Mouse (Mus musculus) liver, embryonic 13.5 days (tissue): Measurements from ENCODE around the gene Diaph2. TPM values are rescaled to one million over a fixed set of nuclear protein-coding genes. Genes with fewer than 3 reads are reported as not detected.

Experiments
- ATAC-seq: fragments of 200-750 bp; cut with Nextera tagmentation; 2 replicates; pipeline ENCODE4 v1.8.0; 2017; ENCODE audit warnings: low read depth, mild to moderate bottlenecking, moderate number of reproducible peaks, moderate library complexity
- DNase-seq: peaks from one replicate; pipeline ENCODE4 v3.0.0; 2022
- H3K27ac ChIP-seq: fragments of 300-500 bp; sonication (generic); 2 replicates; pipeline ENCODE4 v1.5.1; 2015; ENCODE audit warnings: moderate library complexity, mild to moderate bottlenecking, inconsistent platforms
- H3K27me3 ChIP-seq: fragments of 300-500 bp; sonication (generic); 2 replicates; pipeline ENCODE4 v1.6.1; 2015; ENCODE audit warnings: mild to moderate bottlenecking, inconsistent platforms
- H3K36me3 ChIP-seq: fragments of 300-500 bp; sonication (generic); 2 replicates; pipeline ENCODE4 v1.6.1; 2015; ENCODE audit warnings: mild to moderate bottlenecking, inconsistent platforms
- H3K4me1 ChIP-seq: fragments of 300-500 bp; sonication (generic); replicated peaks from 2 replicates; pipeline ENCODE4 v1.6.1; 2015; ENCODE audit warnings: inconsistent platforms
- H3K4me2 ChIP-seq: fragments of 300-500 bp; sonication (generic); 2 replicates; pipeline ENCODE4 v1.6.1; 2015; ENCODE audit warnings: inconsistent platforms, mild to moderate bottlenecking, moderate library complexity
- H3K4me3 ChIP-seq: fragments of 300-500 bp; sonication (generic); replicated peaks from 2 replicates; pipeline ENCODE4 v1.5.1; 2015; ENCODE audit warnings: mild to moderate bottlenecking, inconsistent platforms
- H3K9ac ChIP-seq: fragments of 300-500 bp; sonication (generic); 2 replicates; pipeline ENCODE4 v1.6.1; 2015; ENCODE audit warnings: mild to moderate bottlenecking, inconsistent platforms
- H3K9me3 ChIP-seq: fragments of 300-500 bp; sonication (generic); replicated peaks from 2 replicates; pipeline ENCODE4 v1.6.1; 2016; ENCODE audit warnings: inconsistent platforms
- WGBS: fragments of 180-500 bp; shearing (Covaris S2); methylation state at CpG from one replicate; pipeline ENCODE4 v1.1.7; 2015; ENCODE audit not compliant: insufficient replicate concordance; 5-methylcytosine and 5-hydroxymethylcytosine counted together
- polyA plus RNA-seq: library from polyadenylated mRNA; unstranded; fragments of >200 nt; fragmentation: Nextera tagmentation; extraction: Ambion mirVana; gene quantifications from 2 replicates; pipeline ENCODE4 v1.2.1, GENCODE M21; 2015

The Diaph2 gene
- polyA plus RNA-seq, 1 experiment from 2014 or later: 1.1 TPM

GRCm38 (mm10) chrX:129833887-129834286 is 84.3 kb downstream of the Diaph2 start:
- Histone ChIP-seq H3K4me2 (no peak overlapping the region), H3K4me1 (no peaks in the 10 kb centered on the region), H3K27me3 (no peaks in the 10 kb centered on the region), H3K27ac (no peak overlapping the region), H3K9ac (no peak overlapping the region), H3K36me3 (no peaks in the 10 kb centered on the region), H3K4me3 (no peak overlapping the region), H3K9me3 (no peaks in the 10 kb centered on the region)
- ATAC-seq: no peak
- no peak for DNase-seq

GRCm38 (mm10) chrX:129884465-129884864 is 134.9 kb downstream of the Diaph2 start:
- Histone ChIP-seq H3K36me3 (no peaks in the 10 kb centered on the region), H3K27ac (no peak overlapping the region), H3K9me3 (no peaks in the 10 kb centered on the region), H3K4me3 (no peak overlapping the region), H3K4me2 (no peak overlapping the region), H3K9ac (no peak overlapping the region), H3K27me3 (no peaks in the 10 kb centered on the region), H3K4me1 (no peaks in the 10 kb centered on the region)
- DNase-seq: no peak
- ATAC-seq: no peak
- 10% methylated on average over 3 of the region's 3 CpGs for WGBS

- no peak overlapping the region for H3K9ac ChIP-seq
- WGBS: 66% methylated on average over 2 of the region's 2 CpGs
These were observed 176.3 kb downstream of the Diaph2 start for GRCm38 (mm10) chrX:129925806-129926205.

DNA sequence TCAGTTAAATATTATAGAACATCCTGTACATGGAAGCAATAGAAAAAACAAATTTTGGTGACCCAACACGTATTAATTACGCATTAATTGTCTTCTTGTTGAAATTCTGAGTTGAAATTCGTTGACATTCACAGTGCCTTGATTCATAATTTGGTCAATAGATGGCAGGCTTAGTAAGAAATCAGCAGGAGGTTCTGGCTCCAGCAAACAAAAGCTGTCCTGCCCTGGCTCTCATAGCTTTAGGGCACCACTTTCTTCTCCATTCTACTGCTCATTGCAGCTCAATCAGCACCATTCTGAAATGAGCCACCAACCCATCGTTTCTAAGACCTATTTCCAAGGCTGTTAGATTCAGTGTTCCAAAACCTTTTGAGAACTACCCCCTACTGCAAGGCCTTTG is 225.3 kb downstream of the Diaph2 start:
- no peak overlapping the region for H3K27ac ChIP-seq
- no peak overlapping the region for H3K4me2 ChIP-seq
- no peak overlapping the region for H3K4me3 ChIP-seq
- 53% methylated on average over 4 of the region's 4 CpGs for WGBS
- H3K27me3 ChIP-seq: no peaks in the 10 kb centered on the region
- H3K4me1 ChIP-seq: no peaks in the 10 kb centered on the region
- H3K9me3 ChIP-seq: no peaks in the 10 kb centered on the region
- ATAC-seq (no peak), DNase-seq (no peak)
- no peaks in the 10 kb centered on the region for H3K36me3 ChIP-seq
- no peak overlapping the region for H3K9ac ChIP-seq

More at GRCm38 (mm10) chrX:129925806-129926205, 176.3 kb downstream of the Diaph2 start:
- Histone ChIP-seq H3K27ac (no peak overlapping the region), H3K4me2 (no peak overlapping the region), H3K36me3 (no peaks in the 10 kb centered on the region), H3K4me3 (no peak overlapping the region), H3K9me3 (no peaks in the 10 kb centered on the region), H3K4me1 (no peaks in the 10 kb centered on the region), H3K27me3 (no peaks in the 10 kb centered on the region)
- no peak for DNase-seq
- ATAC-seq: no peak

DNA sequence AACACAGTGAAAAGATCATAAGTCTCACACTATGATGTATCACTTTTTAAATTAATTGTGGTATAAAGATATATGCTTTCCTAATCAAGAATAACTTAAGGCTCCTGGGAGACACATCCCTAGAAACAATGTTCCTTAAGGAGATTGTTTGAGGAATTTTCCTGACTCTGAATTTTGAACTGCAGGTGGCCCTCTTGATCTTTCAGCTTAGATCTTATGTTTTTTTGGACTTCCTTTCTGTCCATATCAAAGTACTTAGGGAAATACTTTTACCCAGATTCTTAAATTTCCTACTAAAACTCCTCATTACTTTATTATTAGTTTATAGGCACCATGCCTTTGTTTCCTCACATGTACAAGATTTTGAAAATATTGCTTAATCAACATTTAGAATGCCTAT is 258.7 kb downstream of the Diaph2 start:
- no peak for ATAC-seq
- Histone ChIP-seq H3K9ac (no peak overlapping the region), H3K27ac (no peak overlapping the region), H3K9me3 (no peaks in the 10 kb centered on the region), H3K4me2 (no peak overlapping the region), H3K4me3 (no peak overlapping the region), H3K4me1 (no peaks in the 10 kb centered on the region), H3K27me3 (no peaks in the 10 kb centered on the region), H3K36me3 (no peaks in the 10 kb centered on the region)
- DNase-seq: no peak

DNA sequence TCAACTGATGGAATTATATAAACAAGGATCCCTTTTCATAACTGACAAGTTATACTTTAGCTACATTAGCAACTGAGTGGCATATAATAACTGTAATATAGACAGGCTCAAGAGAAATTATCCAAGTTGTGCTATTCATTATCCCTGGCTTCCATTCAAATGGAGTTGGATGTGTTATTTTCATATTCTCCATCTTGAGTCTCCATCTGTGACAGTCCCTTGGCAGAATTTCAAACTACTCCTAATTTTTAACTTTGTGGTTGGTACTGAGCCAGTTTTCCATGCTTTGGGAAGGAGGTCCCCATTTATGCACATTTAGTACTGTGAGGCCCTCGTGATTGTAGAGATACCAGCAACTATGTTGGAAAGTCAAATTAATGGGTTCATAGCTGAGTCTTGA is 270.2 kb downstream of the Diaph2 start:
- Histone ChIP-seq H3K4me1 (no peaks in the 10 kb centered on the region), H3K9ac (no peak overlapping the region), H3K9me3 (no peaks in the 10 kb centered on the region), H3K36me3 (no peaks in the 10 kb centered on the region), H3K27me3 (no peaks in the 10 kb centered on the region), H3K4me2 (no peak overlapping the region), H3K27ac (no peak overlapping the region), H3K4me3 (no peak overlapping the region)
- 44% methylated on average over 1 of the region's 1 CpGs for WGBS
- ATAC-seq: no peak
- DNase-seq: no peak

DNA sequence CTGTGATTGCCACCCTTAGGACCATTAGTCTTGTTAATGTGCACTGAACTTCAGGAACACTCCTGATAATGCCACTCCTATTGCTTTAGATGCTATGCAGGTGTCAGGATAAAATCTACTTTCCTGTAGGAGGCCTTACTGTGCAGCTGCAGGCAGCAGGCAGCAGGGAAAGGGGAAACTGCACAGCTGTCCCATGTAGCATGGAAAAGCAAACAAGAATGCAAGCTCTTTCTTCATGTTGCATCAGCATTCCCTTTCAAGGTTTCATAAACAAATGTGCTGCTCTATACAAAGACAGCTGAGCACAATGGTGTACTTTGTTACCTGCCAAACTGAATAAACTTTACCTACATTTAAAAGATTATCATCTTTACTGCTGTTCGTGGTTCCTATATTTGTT is 295.0 kb downstream of the Diaph2 start:
- no peaks in the 10 kb centered on the region for H3K36me3 ChIP-seq
- H3K4me2 ChIP-seq: no peak overlapping the region
- ATAC-seq (no peak), DNase-seq (no peak)
- no peak overlapping the region for H3K9ac ChIP-seq
- no peaks in the 10 kb centered on the region for H3K9me3 ChIP-seq
- 44% methylated on average over 1 of the region's 1 CpGs for WGBS
- H3K27me3 ChIP-seq: no peaks in the 10 kb centered on the region
- H3K27ac ChIP-seq: no peak overlapping the region
- H3K4me3 ChIP-seq: no peak overlapping the region
- H3K4me1 ChIP-seq: no peaks in the 10 kb centered on the region

GRCm38 (mm10) chrX:130149216-130149615 is 399.7 kb downstream of the Diaph2 start:
- no peak overlapping the region for H3K9ac ChIP-seq
- no peaks in the 10 kb centered on the region for H3K27me3 ChIP-seq
- no peaks in the 10 kb centered on the region; the same call in 1 of the 2 replicates for H3K9me3 ChIP-seq
- no peak overlapping the region for H3K27ac ChIP-seq
- ATAC-seq (no peak), DNase-seq (no peak)
- H3K36me3 ChIP-seq: no peaks in the 10 kb centered on the region
- H3K4me1 ChIP-seq: no peaks in the 10 kb centered on the region
- no peak overlapping the region for H3K4me3 ChIP-seq
- H3K4me2 ChIP-seq: no peak overlapping the region

- DNase-seq: no peak
- Histone ChIP-seq H3K9ac (no peak overlapping the region), H3K27ac (no peak overlapping the region), H3K4me1 (no peaks in the 10 kb centered on the region), H3K4me2 (no peak overlapping the region), H3K4me3 (no peak overlapping the region), H3K9me3 (no peaks in the 10 kb centered on the region; the same call in 1 of the 2 replicates), H3K36me3 (no peaks in the 10 kb centered on the region), H3K27me3 (no peaks in the 10 kb centered on the region)
- WGBS: 55% methylated on average over 1 of the region's 1 CpGs
- no peak for ATAC-seq
These were observed 402.6 kb downstream of the Diaph2 start for GRCm38 (mm10) chrX:130152164-130152563.

DNA sequence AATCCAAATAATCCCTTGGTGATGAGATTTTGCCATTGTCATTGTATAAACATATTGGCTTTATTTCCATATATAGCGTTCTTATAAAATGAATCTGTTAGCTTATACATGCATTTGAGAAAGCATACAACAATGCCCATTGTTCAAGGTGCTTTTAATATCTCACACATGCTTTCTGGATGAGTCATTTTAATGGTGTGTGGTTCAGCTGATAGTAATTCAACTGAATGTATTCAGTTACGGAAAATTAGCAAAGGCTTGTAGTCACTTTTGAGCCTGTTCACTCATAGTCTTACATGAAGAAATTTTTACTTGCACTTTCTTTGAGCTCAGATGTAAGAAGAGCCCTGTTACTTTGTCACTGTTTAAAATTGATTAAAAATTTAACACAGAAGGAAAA is 423.6 kb downstream of the Diaph2 start:
- no peaks in the 10 kb centered on the region for H3K36me3 ChIP-seq
- DNase-seq (no peak), ATAC-seq (no peak)
- no peaks in the 10 kb centered on the region for H3K27me3 ChIP-seq
- no peaks in the 10 kb centered on the region for H3K9me3 ChIP-seq
- no peak overlapping the region for H3K9ac ChIP-seq
- H3K4me1 ChIP-seq: no peaks in the 10 kb centered on the region
- WGBS: 53% methylated on average over 2 of the region's 2 CpGs
- H3K27ac ChIP-seq: no peak overlapping the region
- no peak overlapping the region for H3K4me3 ChIP-seq
- H3K4me2 ChIP-seq: no peak overlapping the region

- ATAC-seq (no peak), DNase-seq (no peak)
- 21% methylated on average over 1 of the region's 1 CpGs for whole genome bisulfite sequencing
- H3K36me3 ChIP-seq: no peaks in the 10 kb centered on the region
- H3K9me3 ChIP-seq: no peaks in the 10 kb centered on the region
- no peak overlapping the region for H3K27ac ChIP-seq
- no peak overlapping the region for H3K4me2 ChIP-seq
- no peak overlapping the region for H3K4me3 ChIP-seq
- no peak overlapping the region for H3K9ac ChIP-seq
- H3K27me3 ChIP-seq: no peaks in the 10 kb centered on the region
- H3K4me1 ChIP-seq: no peaks in the 10 kb centered on the region
These were observed 438.3 kb downstream of the Diaph2 start for GRCm38 (mm10) chrX:130187891-130188290.

DNA sequence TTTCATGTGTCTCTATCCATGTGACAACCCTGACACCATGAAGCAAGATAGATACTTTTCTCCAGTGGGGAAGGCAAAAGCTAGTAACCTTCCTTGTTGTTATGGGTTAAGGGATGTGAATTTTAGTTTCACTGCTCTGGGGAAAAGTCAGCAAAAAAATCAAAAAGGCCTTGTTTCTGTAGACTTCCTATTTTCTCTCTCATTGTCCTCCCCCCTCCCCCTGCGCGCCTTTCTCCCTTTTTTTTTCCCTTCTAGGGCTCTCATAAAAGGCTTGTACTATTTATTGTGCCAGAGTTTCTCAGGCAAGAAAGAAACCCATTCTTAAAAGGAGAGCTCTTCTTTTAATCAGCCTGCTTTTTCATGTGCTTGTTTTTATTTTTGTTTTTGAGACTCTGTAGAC is 438.9 kb downstream of the Diaph2 start:
- no peak overlapping the region for H3K4me3 ChIP-seq
- no peak overlapping the region for H3K4me2 ChIP-seq
- no peaks in the 10 kb centered on the region for H3K9me3 ChIP-seq
- H3K4me1 ChIP-seq: no peaks in the 10 kb centered on the region
- no peaks in the 10 kb centered on the region for H3K36me3 ChIP-seq
- ATAC-seq (no peak), DNase-seq (no peak)
- no peak overlapping the region for H3K27ac ChIP-seq
- no peak overlapping the region for H3K9ac ChIP-seq
- WGBS: 47% methylated on average over 2 of the region's 2 CpGs
- no peaks in the 10 kb centered on the region for H3K27me3 ChIP-seq

DNA sequence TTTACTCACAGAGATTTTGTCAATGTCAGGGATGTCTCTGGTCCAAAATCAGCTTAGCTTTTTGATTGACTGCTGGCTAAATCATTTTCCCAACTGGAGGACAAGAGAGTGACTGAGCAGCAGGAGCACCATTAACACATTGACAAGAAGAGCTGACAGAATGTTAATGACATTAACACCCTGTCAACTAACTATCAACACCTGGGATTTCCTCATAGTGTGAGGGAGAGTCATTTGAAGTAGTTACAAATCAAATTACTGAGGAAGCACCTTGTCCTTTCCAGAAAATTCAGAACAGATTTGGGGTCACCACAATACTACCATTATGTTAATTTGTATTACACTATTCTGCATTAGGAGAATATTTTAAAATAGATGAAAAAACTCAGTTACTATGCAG is 439.7 kb downstream of the Diaph2 start:
- DNase-seq (no peak), ATAC-seq (no peak)
- no peak overlapping the region for H3K4me2 ChIP-seq
- H3K9me3 ChIP-seq: no peaks in the 10 kb centered on the region
- H3K27ac ChIP-seq: no peak overlapping the region
- H3K9ac ChIP-seq: no peak overlapping the region
- H3K4me1 ChIP-seq: no peaks in the 10 kb centered on the region
- no peaks in the 10 kb centered on the region for H3K36me3 ChIP-seq
- H3K4me3 ChIP-seq: no peak overlapping the region
- no peaks in the 10 kb centered on the region for H3K27me3 ChIP-seq
